Mouse (Mus musculus) heart, postnatal 10 days (tissue): ENCODE data around the gene Fgf9. TPM values are rescaled to one million over a fixed set of nuclear protein-coding genes. Genes with fewer than 3 reads are reported as not detected.

Experiments
- DNase-seq, 2 experiments: peaks; one replicate each; pipeline ENCODE4 v3.0.0; 2021
- intact Hi-C: fragments of 180-260 bp; cut with DNase I; formaldehyde crosslinking; loops from one replicate; pipeline ENCODE4 v1.15.1; 2025
- total RNA-seq, 2 experiments: library from RNA; stranded (reverse); gene quantifications; 2 replicates each; pipeline ENCODE4 v1.2.3; 2021

Gene Fgf9
- 10 to 100 TPM in 1 of 2 experiments, 1 to 10 TPM in 1; 5.2 to 11.0 TPM for total RNA-seq

DNA sequence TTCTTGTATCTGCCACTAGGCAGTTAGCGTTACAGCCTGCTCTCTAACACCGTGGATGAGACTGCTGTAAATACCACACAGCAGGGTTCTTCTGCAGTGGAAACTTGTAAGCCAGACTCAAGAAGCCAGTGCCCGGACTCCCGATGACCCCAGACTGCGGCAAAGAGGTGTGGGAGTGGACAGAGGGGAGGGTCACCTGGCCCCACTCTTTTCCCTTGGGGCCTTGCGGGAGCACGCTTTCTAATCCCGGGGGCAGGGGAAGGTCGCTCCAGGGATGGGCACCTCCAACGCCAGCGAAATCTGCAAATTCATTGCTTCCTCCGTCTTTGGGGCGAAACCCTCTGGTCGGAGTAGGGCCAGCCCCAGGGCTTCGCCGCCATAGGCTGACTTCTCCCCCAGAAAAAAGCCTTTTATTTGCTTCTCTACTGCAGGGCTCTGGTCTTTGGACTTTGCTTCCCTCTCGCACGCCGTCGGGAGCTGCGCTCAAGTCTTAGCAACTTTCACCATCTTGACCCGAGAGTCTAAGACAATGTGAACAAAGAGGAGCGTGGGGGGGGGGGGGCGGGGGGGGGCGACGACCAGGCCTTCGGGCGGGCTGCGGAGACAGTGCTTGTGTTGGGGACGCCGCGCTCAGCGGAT is at the start of gene Fgf9:
Gene Fgf9, plus strand, starts transcription at position 67 of the 639 bp plus-strand sequence.
- DNase-seq: peak; percentile 55 to 60
- intact Hi-C loops: loop anchor here (5.0 kb wide), 1 partner anchor 237 kb away; no protein-coding TSS in a partner anchor

DNA sequence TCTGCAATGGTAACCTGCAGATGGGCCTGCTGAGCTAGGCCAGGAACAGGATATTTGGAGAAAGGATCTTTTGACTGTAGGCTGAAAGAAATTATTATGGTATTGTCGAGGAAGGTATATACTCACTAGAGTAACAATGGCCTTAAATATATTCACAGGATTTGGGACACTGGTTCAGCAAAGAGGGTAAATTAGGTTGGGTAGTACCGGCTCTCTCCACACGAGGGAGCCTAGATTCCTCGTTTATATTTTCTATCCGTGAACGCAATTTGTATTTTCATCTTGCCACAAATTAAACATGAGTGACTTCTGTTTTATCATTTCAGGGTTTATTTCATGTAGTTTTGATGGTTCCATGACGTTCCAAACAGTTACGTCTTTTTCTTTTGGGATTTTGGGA is 35.8 kb upstream of the Fgf9 start:
- intact Hi-C loops: loop anchor here (2.0 to 10.0 kb wide), 4 partner anchors 570 to 1080 kb away; no protein-coding TSS in a partner anchor
- peak; percentile 63 to 82 for DNase-seq

DNA sequence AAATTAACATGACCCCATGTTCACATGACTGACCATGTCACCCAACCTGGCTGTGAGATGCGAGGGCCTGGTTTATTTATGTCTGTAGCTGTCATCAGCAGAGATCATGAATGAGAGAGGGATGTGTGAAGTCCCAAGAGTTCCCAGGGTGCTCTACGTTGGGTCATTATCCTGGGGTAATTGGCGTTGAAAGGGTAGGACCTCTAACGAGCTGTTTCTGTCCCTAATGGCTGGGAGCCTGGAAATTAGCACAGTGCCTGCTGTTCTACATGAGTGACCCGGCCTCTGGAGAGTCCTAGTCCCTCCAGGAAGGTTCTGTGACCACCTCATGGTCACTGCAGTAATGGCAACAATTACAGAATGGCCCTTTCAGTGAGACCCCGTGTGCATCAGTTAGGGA is 34.2 kb upstream of the Fgf9 start:
- no peak for DNase-seq
- intact Hi-C loops: loop anchor here (10.0 kb wide), 1 partner anchor 569 kb away; no protein-coding TSS in a partner anchor

DNA sequence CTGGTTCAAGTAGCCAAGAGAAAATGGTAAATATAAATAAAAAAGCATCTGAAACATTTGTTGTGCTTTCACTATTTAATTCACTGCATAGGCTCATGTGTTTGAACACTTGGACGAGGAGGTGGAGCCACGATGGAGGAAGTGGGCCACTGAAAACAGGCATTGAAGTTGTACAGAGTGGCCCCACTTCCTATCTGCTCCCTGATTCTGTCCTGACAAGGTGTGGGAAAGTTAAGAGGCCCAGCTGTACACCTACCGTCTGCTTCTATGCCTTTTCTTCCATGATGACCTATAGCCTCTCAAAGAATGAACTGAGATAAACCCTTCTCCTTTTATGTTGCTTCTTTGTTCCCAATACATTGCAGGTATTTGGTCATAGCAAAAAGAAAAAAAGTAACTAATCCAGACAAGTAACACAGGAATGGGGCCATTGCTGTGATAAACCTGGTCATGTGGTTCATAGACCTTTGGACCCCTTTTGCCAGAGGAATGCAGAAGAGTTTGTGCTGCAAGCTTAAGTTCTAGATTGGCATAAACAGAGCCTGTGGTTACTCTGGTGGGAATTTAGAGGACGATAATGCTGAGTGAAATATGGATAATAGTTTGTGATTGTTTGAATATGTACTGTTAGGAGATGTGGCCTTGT is 23.6 kb upstream of the Fgf9 start:
- no peak for DNase-seq
- intact Hi-C loops: no loop called here

DNA sequence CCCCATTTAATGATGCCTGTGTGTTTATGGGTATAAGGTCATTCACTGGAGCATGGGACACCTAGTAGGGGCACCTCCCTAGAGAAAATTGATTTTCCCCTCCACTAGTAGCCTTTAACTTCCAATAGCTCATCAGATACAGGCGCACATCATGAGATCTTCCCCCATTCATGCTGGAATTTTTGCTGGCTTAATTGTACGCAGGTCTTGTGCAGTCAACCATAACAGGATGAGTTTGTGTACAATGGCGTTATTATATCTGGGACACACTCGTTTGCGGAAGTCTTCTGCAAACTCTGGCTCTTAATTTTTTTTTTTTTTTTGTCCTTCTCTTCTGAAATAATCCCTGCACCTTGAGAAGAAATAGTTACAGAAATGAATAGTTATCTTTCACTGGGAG is 19.7 kb upstream of the Fgf9 start:
- DNase-seq: no peak
- intact Hi-C loops: no loop called here

DNA sequence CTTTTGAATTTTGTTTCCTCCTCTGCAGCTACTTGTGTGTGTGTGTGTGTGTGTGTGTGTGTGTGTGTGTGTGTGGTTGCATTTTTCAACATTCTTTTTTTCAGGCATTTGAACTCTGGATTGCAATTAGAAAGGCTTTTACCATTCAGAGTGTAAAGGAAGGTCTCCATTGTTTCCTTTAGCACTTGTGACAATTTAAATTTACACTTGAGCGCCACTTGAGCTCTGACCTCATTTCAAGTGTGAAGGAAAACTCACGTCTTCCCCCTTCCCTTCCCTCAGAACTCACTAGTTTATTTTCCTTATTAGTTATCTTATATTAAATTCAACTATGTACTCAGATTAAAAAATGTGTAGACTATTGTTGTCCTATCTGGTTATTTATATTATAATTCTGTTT is 2.8 kb upstream of the Fgf9 start:
- no peak for DNase-seq
- intact Hi-C loops: no loop called here

DNA sequence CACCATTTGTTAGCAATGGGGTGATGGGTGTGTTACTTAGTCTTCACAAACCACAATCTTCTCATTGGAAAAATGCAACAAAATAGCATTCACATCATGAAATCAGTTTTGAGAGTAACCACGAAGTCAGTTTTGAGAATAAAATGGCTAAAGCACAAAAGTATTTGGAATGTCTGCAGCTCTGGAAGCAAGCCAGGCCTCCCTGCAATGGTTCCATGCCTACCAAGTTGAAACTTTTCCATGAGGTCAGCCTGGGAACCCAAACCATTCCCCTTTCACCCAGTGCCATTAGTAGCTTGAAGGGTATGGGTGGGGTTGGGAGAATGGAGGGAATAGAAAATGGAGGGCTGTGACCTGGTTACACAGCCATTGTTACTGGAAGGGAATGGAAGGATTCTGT is 1.7 kb upstream of the Fgf9 start:
- intact Hi-C loops: no loop called here
- DNase-seq: no peak

DNA sequence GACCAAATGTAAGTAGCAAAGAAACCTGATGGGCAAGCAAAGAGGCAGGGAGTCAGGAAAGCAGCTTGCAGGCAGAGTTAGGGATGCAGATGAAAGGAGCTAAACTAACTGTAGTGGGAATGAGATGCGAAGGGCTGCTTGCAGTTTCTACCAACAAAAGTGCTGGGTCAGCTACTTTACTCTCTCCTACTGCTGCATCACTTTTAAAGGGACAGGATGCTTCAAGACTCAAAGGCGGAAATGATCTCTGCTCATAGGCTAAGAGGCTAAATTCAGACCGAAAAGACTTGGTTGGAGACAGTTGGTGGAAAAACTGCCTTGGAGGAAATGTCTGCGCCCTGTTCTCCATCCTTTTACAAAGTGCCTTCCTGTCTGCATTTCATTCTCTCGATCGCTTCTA is 420 bp upstream of the Fgf9 start:
- peak; percentile 8 to 12 for DNase-seq
- intact Hi-C loops: loop anchor here (5.0 kb wide), 1 partner anchor 237 kb away; no protein-coding TSS in a partner anchor

DNA sequence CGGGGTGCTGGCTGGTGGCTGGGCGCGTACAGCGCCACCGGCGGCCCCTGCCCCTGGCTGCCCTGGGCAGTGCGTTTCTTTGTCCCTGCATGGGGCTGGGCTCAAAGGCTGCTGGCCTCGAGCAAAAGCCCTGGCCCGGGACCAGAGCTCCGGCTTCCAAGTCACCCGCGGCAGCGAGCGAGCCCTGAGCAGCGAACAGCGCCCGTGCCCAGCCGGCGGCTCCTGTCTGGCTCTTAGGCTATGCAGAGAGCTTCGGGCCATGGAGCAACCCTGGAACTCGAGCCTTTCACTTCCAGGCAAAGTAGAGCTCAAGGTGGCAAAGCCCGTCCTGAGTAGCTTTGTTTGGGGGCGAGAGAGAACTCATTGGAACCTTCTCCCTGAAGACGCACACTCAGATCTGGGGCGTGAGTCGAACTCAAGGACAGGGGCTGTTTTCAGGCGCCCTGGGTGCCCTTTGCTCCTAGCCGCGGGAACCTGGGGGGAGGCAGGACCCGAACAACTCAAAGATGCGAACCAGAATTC is 834 bp downstream of the Fgf9 start:
- DNase-seq: peak; percentile 75 to 79
- intact Hi-C loops: loop anchor here (5.0 kb wide), 1 partner anchor 236 kb away; no protein-coding TSS in a partner anchor

DNA sequence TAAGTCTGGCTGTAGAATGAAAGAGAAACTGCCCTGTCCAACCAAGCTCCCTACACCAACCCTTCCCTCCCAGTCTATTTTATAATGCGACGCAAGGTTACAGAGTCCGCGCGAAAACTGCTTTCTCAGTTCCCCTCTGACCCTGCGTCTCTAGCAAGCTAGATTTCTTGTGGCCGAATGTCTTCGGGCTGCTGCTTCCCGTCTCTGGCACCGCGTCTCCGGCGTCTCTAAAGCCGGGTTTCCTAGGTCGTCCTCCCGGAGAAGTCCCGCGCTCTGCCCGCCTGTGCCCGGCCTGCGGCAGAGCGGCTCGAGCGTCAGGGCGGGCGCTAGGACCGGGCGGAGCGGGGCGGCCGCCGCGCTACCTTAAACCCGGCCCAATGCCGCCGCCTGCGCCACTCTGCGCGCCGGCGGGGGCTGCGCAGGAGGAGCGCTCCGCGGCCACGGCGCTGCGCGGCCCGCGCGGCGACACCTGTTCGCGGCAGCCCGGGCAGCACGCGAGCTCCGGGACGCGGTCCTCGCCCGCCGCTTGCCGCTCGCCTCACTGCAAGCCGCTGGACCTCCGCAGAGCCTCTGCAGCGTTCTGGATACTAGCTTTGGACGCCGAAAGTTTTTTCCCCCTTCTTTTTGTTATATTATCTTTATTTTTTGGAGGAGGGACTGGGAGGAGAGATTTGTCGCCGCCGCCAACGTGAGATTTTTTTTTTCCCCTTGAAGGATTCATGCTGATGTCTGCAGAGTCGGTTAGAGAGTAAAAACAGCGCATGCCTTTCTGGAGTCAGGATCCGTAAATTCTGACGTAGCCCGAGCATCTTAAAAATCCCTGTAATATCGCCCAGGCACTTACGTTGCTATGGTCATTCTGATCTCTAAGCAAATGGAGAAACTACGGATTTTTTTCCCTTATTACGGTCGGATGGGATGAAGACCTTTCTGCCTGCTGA is 1.8 kb downstream of the Fgf9 start:
- DNase-seq: peak; percentile 74 to 78
- intact Hi-C loops: loop anchor here (5.0 kb wide), 1 partner anchor 235 kb away; no protein-coding TSS in a partner anchor

DNA sequence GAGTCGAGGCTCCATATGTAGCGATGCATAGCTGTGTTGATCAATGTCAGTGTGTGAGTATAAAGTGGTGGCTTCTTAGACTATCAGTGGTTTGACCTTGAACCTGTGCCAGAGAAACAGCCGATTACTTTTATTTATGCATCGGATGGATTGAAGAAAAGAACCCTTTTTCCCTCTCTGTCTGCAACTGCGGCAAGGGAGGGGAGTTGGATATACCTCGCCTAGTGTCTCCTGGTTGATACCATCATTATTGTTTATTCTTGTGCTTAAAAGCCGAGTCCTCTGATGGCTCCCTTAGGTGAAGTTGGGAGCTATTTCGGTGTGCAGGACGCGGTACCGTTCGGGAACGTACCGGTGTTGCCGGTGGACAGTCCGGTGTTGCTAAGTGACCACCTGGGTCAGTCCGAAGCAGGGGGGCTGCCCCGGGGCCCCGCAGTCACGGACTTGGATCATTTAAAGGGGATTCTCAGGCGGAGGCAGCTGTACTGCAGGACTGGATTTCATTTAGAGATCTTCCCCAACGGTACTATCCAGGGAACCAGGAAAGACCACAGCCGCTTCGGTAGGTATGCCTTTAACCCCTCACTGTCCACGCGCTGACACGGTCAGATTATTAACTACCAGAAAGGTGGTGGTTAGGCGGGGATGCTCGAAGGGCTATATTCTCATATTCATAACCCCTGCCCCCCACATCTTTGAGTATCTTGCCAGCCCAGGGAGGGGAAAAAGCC is 2.6 kb downstream of the Fgf9 start:
- peak; percentile 29 to 46 for DNase-seq
- intact Hi-C loops: loop anchor here (5.0 kb wide), 1 partner anchor 234 kb away; no protein-coding TSS in a partner anchor

DNA sequence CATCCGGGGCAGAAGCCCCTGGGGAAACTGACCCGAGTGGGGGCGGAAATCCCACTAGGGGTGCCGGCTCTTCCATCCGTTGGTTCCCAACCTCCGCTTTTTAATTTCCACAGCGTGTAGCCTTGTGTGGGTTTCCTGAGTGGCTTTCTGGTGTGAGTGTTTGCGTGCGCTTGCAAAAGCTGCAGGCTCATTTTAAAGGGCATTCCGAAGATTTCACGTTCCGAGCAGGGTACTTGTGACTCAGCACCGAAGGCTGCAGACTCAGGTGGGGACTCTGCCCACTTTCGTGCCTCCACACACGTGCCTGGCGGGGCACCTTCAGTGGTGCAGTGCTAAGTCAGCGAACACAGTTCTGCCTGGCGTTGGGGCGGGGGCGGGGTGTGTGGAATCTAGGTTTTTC is 3.6 kb downstream of the Fgf9 start:
- peak; percentile 20 to 24 for DNase-seq
- intact Hi-C loops: loop anchor here (5.0 kb wide), 1 partner anchor 233 kb away; no protein-coding TSS in a partner anchor

DNA sequence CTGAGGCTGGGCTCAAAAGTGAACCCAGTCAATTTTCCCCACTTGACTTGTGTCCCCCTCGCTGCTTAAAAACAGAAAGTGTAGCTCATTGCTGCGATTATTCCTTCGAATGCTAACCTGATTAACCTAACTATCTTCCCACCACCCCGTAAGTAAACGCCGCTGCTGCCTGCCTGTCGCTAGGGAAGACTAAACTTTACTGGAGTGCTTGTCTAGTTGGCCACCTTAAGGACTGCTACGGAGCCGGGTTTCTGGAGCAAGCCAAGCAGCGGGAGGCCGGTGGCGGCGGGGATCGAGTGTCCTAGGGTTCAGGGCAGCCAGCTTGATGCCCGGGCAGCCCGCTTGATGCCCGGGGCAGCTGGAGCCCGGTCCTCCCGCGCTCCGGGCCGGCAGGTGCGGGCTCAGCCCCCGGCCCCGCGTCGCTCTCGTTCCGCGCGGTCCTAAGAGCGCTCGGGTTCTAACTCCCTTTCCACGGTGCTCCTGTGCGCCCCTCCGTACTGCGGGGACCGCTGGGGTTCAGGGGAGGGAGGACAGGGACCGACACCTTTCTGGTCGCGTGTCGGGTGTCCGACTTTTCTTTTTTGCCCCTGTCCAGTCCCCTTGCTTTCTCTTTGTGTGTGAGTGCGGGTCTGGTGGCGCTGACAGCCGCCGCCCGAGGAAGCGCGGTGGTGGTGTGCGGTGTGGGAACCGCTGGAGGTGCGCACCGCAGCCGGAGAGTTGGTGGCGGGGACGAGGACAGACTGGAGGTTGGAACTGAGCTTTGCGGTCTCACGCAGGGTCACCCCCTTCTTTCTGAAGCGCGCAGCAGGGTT is 4.5 kb downstream of the Fgf9 start:
- peak; percentile 48 to 54 for DNase-seq
- intact Hi-C loops: loop anchor here (5.0 kb wide), 1 partner anchor 232 kb away; no protein-coding TSS in a partner anchor

DNA sequence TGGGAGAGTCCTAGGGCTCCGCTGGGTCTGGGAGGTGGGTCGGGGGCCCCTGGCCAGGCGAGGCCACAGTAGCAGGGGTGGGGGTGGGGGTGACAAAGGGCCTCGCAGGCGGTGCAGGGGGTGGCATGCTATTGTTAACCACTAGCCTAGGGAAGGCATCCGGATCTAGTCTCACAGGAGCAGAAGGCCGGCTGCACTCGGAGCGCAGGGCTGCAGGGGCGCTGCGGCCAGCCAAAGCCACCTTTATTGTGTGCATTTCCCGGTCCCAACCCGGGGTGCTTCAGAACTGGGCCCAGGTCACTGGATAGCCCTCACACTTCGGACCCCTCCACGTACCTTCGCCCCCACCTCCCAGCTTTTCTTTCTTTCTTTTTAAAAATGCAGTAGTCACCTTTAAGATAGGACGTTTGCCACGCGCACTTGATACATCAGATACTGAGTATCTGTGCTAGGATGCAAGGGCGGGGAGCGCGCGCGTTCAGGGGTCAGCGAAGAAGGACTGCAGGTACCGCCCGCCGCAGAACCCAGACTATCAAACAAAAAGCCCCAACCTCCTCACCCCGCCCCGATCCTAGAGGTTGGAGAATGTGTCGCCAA is 5.2 kb downstream of the Fgf9 start:
- peak in 1 of 2 experiments; percentile 54 for DNase-seq
- intact Hi-C loops: no loop called here

DNA sequence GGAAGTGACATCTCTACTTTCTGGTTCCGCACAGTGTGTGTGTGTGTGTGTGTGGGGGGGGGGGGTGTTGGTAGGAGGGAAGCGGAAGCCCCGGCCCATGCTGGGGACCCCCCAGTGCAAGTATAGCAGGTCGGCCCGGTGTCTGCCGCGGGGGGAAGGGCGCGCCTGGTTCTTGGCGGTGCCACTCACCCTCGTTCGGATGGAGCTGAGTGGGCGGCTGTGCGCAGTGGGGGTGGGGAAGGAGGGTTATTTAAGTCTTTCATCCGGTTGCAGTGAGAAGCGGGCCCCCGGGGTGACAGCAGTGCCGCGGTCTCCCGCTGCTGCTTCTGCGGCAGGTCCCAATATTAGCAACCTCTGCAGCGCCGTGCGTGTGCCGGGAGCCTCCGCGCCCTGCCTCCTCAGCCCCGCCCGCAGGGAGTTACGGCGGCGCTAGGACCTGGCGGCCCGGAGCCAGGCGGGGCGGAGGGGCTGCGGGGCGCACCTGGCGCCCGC is 5.7 kb downstream of the Fgf9 start:
- peak; percentile 60 to 65 for DNase-seq
- intact Hi-C loops: no loop called here

DNA sequence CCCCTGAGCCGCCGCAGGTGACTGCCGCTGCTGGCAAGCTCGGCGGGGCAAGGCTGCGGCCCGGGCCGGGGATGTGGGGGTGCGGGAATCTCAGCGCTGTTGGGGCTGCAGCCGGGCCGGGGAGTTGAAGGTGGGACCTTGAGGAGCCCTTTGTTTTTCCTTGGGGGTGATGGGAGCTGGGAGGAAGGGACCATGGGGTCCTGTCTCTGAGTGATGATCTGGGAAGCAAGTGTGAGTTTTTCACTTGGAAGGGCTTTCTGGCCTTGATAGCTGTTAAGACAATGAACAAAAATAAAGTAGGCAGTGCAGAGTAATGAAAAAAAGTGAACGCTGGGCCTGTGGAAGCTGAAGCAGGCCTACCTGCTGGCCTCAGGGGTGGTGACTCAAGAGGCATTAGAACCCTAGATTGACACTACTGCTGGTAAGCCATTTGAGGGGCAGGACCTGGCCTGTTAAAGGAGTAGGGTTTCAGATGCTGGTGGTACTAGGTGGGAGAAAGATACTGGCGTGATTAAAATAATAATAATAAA is 6.4 kb downstream of the Fgf9 start:
- intact Hi-C loops: no loop called here
- peak in 1 of 2 experiments; percentile 23 for DNase-seq

DNA sequence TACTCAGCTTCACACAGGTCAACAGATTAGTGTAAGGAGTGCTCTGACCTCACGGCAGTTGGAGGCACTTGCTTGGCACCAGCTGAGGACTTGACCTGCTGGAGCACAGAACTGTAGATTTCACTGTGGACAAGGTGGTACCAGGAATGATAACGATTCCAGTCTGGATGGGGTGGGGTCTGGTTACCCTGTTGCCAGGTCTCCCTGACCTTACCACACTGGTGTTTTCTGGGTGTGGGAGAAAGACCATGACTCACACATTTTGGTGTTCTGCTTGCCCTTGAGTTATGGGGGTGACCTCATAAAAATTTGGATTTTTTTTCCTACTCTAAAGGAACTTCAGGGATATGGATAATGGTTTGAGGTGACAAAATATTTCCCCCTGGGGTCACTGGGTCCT is 9.1 kb downstream of the Fgf9 start:
- intact Hi-C loops: no loop called here
- no peak for DNase-seq

DNA sequence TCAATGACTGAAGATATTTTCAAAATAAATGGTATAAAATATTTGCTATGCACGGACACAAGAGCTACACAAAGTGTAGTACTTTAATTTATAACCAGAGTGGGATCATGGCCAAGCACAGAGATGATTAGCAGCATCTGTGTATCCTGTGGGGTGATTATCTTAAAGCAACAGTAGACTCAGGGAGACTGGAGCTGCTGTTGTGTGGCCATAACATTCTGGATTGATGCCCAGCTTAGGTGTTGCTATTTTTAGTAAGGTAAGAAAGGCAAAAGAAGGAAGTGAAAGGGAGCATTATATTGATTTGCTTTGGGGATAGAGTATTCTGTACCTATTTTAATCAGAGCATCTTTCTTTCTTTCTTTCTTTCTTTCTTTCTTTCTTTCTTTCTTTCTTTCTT is 11.6 kb downstream of the Fgf9 start:
- intact Hi-C loops: no loop called here
- peak; percentile 32 to 59 for DNase-seq
